Mouse (Mus musculus) testis, adult 2 months (tissue): ENCODE results near the gene Pax8.

ENCODE experiments used
- CTCF ChIP-seq: fragments of 200-500 bp; IDR thresholded peaks from 2 replicates; pipeline ENCODE4 v1.5.1; 2012; ENCODE audit warnings: low read depth, mild to moderate bottlenecking, inconsistent platforms, low read length, moderate library complexity; ENCODE audit not compliant: control insufficient read depth, insufficient read depth, insufficient replicate concordance
- POLR2A ChIP-seq: fragments of 200-500 bp; IDR thresholded peaks from 2 replicates; pipeline ENCODE4 v1.6.1; 2012; ENCODE audit warnings: low read depth, mild to moderate bottlenecking, inconsistent platforms, low read length, moderate library complexity; ENCODE audit not compliant: control insufficient read depth

GRCm38 (mm10) chr2:24473641-24474511, 1.5 kb downstream of the Pax8 start:
- TF ChIP-seq CTCF (no peak), POLR2A (no peak)
